Mouse (Mus musculus) liver, postnatal 0 days (tissue): ENCODE results near the gene Ankrd26. TPM values are rescaled to one million over a fixed set of nuclear protein-coding genes. Genes with fewer than 3 reads are reported as not detected.

Experiments used
- ATAC-seq: fragments of 200-750 bp; cut with Nextera tagmentation; 2 replicates; pipeline ENCODE4 v1.8.0; 2017; ENCODE audit warnings: mild to moderate bottlenecking, moderate library complexity
- DNase-seq: peaks from one replicate; pipeline ENCODE4 v3.0.0-alpha.2; 2016
- H3K27ac ChIP-seq: fragments of 300-500 bp; sonication (generic); 2 replicates; pipeline ENCODE4 v1.5.1; 2014; ENCODE audit warnings: antibody characterized with exemption, moderate library complexity, mild to moderate bottlenecking, low read depth
- H3K27me3 ChIP-seq: fragments of 300-500 bp; sonication (generic); 2 replicates; pipeline ENCODE4 v1.6.1; 2014; ENCODE audit warnings: low read length, control low read depth, mixed read lengths; ENCODE audit not compliant: insufficient read depth
- H3K36me3 ChIP-seq: fragments of 300-500 bp; sonication (generic); replicated peaks from 2 replicates; pipeline ENCODE4 v1.6.1; 2014; ENCODE audit warnings: mild to moderate bottlenecking, control low read depth, low read length, moderate library complexity, mixed read lengths; ENCODE audit not compliant: insufficient read depth
- H3K4me1 ChIP-seq: fragments of 300-500 bp; sonication (generic); 2 replicates; pipeline ENCODE4 v1.6.1; 2014; ENCODE audit warnings: antibody characterized with exemption, mild to moderate bottlenecking, control low read depth; ENCODE audit not compliant: insufficient read depth
- H3K4me2 ChIP-seq: fragments of 300-500 bp; sonication (generic); 2 replicates; pipeline ENCODE4 v1.6.1; 2014; ENCODE audit warnings: low read depth, mild to moderate bottlenecking, low read length, moderate library complexity, mixed read lengths
- H3K4me3 ChIP-seq: fragments of 300-500 bp; sonication (generic); 2 replicates; pipeline ENCODE4 v1.5.1; 2014; ENCODE audit warnings: low read depth, low read length
- H3K9ac ChIP-seq: fragments of 300-500 bp; sonication (generic); replicated peaks from 2 replicates; pipeline ENCODE4 v1.6.1; 2014; ENCODE audit warnings: mild to moderate bottlenecking, moderate library complexity
- H3K9me3 ChIP-seq: fragments of 300-500 bp; sonication (generic); 2 replicates; pipeline ENCODE4 v1.6.1; 2016; ENCODE audit warnings: mild to moderate bottlenecking, control low read depth, low read length, mixed read lengths
- CTCF ChIP-seq: sonication (generic); IDR thresholded peaks from 2 replicates; pipeline ENCODE4 v1.5.1; 2016; ENCODE audit warnings: antibody characterized with exemption, low read depth
- EP300 ChIP-seq: IDR thresholded peaks from 2 replicates; pipeline ENCODE4 v1.6.1; 2016; ENCODE audit warnings: antibody characterized with exemption, low read depth, mild to moderate bottlenecking
- WGBS: fragments of 180-500 bp; shearing (Covaris S2); extraction: QIAGEN DNeasy Blood & Tissue Kit; methylation state at CpG from one replicate; pipeline ENCODE4 v1.1.7; 2014; ENCODE audit not compliant: insufficient replicate concordance; 5-methylcytosine and 5-hydroxymethylcytosine counted together
- polyA plus RNA-seq: library from polyadenylated mRNA; unstranded; fragments of >200 nt; fragmentation: Nextera tagmentation; extraction: Ambion mirVana; gene quantifications from 2 replicates; pipeline ENCODE4 v1.2.1, GENCODE M21; 2015

The Ankrd26 gene
- polyA plus RNA-seq, 1 experiment from 2014 or later, result 3.8 TPM

GRCm38 (mm10) chr6:118499010-118499409 is 63.0 kb downstream of the Ankrd26 start:
- H3K36me3 ChIP-seq, result no peaks in the 10 kb centered on the region
- no peak for DNase-seq
- no peaks in the 10 kb centered on the region for H3K9me3 ChIP-seq
- H3K4me3 ChIP-seq, result no peak overlapping the region
- no peak for ATAC-seq
- WGBS, result 58% methylated on average over 7 of the region's 7 CpGs
- H3K27ac ChIP-seq, result no peak overlapping the region
- H3K9ac ChIP-seq, result no peak overlapping the region
- no peak for TF ChIP-seq CTCF
- no peak for TF ChIP-seq EP300
- H3K4me2 ChIP-seq, result no peak overlapping the region
- H3K4me1 ChIP-seq, result no peaks in the 10 kb centered on the region
- no peaks in the 10 kb centered on the region for H3K27me3 ChIP-seq

GRCm38 (mm10) chr6:118482125-118482524 is 79.9 kb downstream of the Ankrd26 start:
- no peak overlapping the region for H3K27ac ChIP-seq
- H3K27me3 ChIP-seq, result 0 out of 2 replicates have a peak, but pooled peaks cover 4% of the 10 kb centered on the region
- H3K9ac ChIP-seq, result no peak overlapping the region
- no peak for DNase-seq
- H3K36me3 ChIP-seq, result no peaks in the 10 kb centered on the region
- H3K4me1 ChIP-seq, result no peaks in the 10 kb centered on the region
- no peak overlapping the region for H3K4me3 ChIP-seq
- H3K4me2 ChIP-seq, result no peak overlapping the region
- 71% methylated on average over 1 of the region's 1 CpGs for WGBS
- TF ChIP-seq EP300, result no peak
- TF ChIP-seq CTCF, result no peak
- H3K9me3 ChIP-seq, result no peaks in the 10 kb centered on the region
- no peak for ATAC-seq

- H3K4me1 ChIP-seq, result no peaks in the 10 kb centered on the region
- ATAC-seq, result peak; percentile 94
- H3K4me3 ChIP-seq, result peak within 1 kb of the TSS; percentile 56
- TF ChIP-seq CTCF, result no peak
- peak; percentile 73 for DNase-seq
- 2% methylated on average over 37 of the region's 57 CpGs for WGBS
- H3K27me3 ChIP-seq, result 0 out of 2 replicates have a peak, but pooled peaks cover 4% of the 10 kb centered on the region
- H3K27ac ChIP-seq, result peak within 1 kb of the TSS; percentile 49; the same call in 1 of the 2 replicates
- peak within 1 kb of the TSS; percentile 73 for H3K4me2 ChIP-seq
- no peaks in the 10 kb centered on the region for H3K9me3 ChIP-seq
- peak within 1 kb of the TSS; percentile 64 for H3K9ac ChIP-seq
- no peaks in the 10 kb centered on the region for H3K36me3 ChIP-seq
These were observed 82.9 kb downstream of the Ankrd26 start, which contains the start of gene Zfp9 for GRCm38 (mm10) chr6:118478957-118479708. Zfp9 (minus strand) TSS chr6:118479320.

- peak overlapping the region; percentile 64 for H3K9ac ChIP-seq
- no peaks in the 10 kb centered on the region for H3K36me3 ChIP-seq
- DNase-seq, result no peak
- TF ChIP-seq CTCF (no peak), EP300 (no peak)
- H3K4me1 ChIP-seq, result no peaks in the 10 kb centered on the region
- H3K9me3 ChIP-seq, result no peaks in the 10 kb centered on the region
- H3K27ac ChIP-seq, result no peak overlapping the region
- H3K27me3 ChIP-seq, result 0 out of 2 replicates have a peak, but pooled peaks cover 4% of the 10 kb centered on the region
- H3K4me2 ChIP-seq, result peak overlapping the region; percentile 73
- WGBS, result 53% methylated on average over 10 of the region's 10 CpGs
- peak overlapping the region; percentile 56 for H3K4me3 ChIP-seq
- ATAC-seq, result 0 out of 2 replicates have a peak, but pooled peaks have one; percentile 24
These were observed 83.9 kb downstream of the Ankrd26 start for GRCm38 (mm10) chr6:118477875-118478785.

GRCm38 (mm10) chr6:118462069-118462705 is 99.8 kb downstream of the Ankrd26 start:
- Histone ChIP-seq H3K4me2 (no peak overlapping the region), H3K27me3 (no peaks in the 10 kb centered on the region), H3K27ac (no peak overlapping the region), H3K9me3 (no peaks in the 10 kb centered on the region), H3K4me3 (no peak overlapping the region), H3K9ac (no peak overlapping the region), H3K4me1 (no peaks in the 10 kb centered on the region), H3K36me3 (peaks cover 9% of the 10 kb centered on the region)
- ATAC-seq (no peak), DNase-seq (no peak)
- TF ChIP-seq EP300 (no peak), CTCF (no peak)
- WGBS, result 79% methylated on average over 15 of the region's 15 CpGs

- WGBS, result 83% methylated on average over 1 of the region's 1 CpGs
- Histone ChIP-seq H3K36me3 (no peaks in the 10 kb centered on the region), H3K4me1 (peaks cover 3% of the 10 kb centered on the region; the same call in 1 of the 2 replicates), H3K4me2 (no peak overlapping the region), H3K4me3 (no peak overlapping the region), H3K27ac (no peak overlapping the region), H3K9me3 (no peaks in the 10 kb centered on the region), H3K9ac (no peak overlapping the region), H3K27me3 (no peaks in the 10 kb centered on the region)
- no peak for DNase-seq
- no peak for ATAC-seq
- TF ChIP-seq EP300, result no peak
- TF ChIP-seq CTCF, result no peak
These were observed 104.3 kb downstream of the Ankrd26 start for GRCm38 (mm10) chr6:118457726-118458125.
